25 mouse cellular contexts compared by ENCODE assay signal in genomic region chr14:29817548-29817947, GRCm38 (mm10).
DNase-seq lines count a peak whose midpoint lies in the region; ATAC-seq and TF ChIP-seq lines count a peak whose summit lies in the region.
"Had no signal": no experiment of that assay in that cellular context is flagged by ENCODE, and none has a peak within 500 bp of the region (broad histone marks: within the 10 kb centered on the region; RNA-seq: fewer than 3 reads in every experiment).

No protein-coding gene starts in this region.

- H3K4me3 ChIP-seq in left cerebral cortex, adult 2 months: no peak overlapping the region
- no peak overlapping the region for H3K4me3 ChIP-seq in liver, embryonic 12.5 days
- H3K4me3 ChIP-seq: heart, embryonic 10.5 days; heart, embryonic 15.5 days; intestine, embryonic 15.5 days; limb, embryonic 12.5 days; midbrain, embryonic 10.5 days; midbrain, embryonic 15.5 days; neural tube, embryonic 15.5 days; stomach, embryonic 15.5 days had no signal

- no peaks in the 10 kb centered on the region for H3K36me3 ChIP-seq in liver, embryonic 12.5 days
- H3K36me3 ChIP-seq: heart, embryonic 10.5 days; heart, embryonic 15.5 days; intestine, embryonic 15.5 days; limb, embryonic 12.5 days; midbrain, embryonic 10.5 days; midbrain, embryonic 15.5 days; neural tube, embryonic 15.5 days; stomach, embryonic 15.5 days had no signal

- H3K27me3 ChIP-seq in liver, embryonic 12.5 days (replicated peaks): no peaks in the 10 kb centered on the region
- H3K27me3 ChIP-seq: heart, embryonic 15.5 days; intestine, embryonic 15.5 days; limb, embryonic 12.5 days; midbrain, embryonic 15.5 days; neural tube, embryonic 15.5 days; stomach, embryonic 15.5 days had no signal

- H3K9me3 ChIP-seq in liver, embryonic 12.5 days (replicated peaks): no peaks in the 10 kb centered on the region
- H3K9me3 ChIP-seq: heart, embryonic 10.5 days; heart, embryonic 15.5 days; intestine, embryonic 15.5 days; limb, embryonic 12.5 days; midbrain, embryonic 10.5 days; midbrain, embryonic 15.5 days; neural tube, embryonic 15.5 days; stomach, embryonic 15.5 days had no signal

- WGBS in liver, embryonic 12.5 days (ENCODE audit: insufficient replicate concordance): 51% methylated on average over 4 of the region's 4 CpGs

- no peak overlapping the region for H3K4me2 ChIP-seq in liver, embryonic 12.5 days
- H3K4me2 ChIP-seq: heart, embryonic 15.5 days; intestine, embryonic 15.5 days; limb, embryonic 12.5 days; midbrain, embryonic 15.5 days; neural tube, embryonic 15.5 days; stomach, embryonic 15.5 days had no signal

- H3K4me1 ChIP-seq in liver, embryonic 12.5 days: no peaks in the 10 kb centered on the region
- H3K4me1 ChIP-seq: heart, embryonic 10.5 days; heart, embryonic 15.5 days; intestine, embryonic 15.5 days; limb, embryonic 12.5 days; midbrain, embryonic 10.5 days; midbrain, embryonic 15.5 days; neural tube, embryonic 15.5 days; stomach, embryonic 15.5 days had no signal

- ATAC-seq in liver, embryonic 12.5 days: no peak
- ATAC-seq: forebrain, embryonic 14.5 days; hindbrain, embryonic 16.5 days; intestine, embryonic 15.5 days; midbrain, embryonic 15.5 days had no signal

- DNase-seq in adrenal gland, postnatal 14 days: peak; percentile 18
- DNase-seq in adrenal gland, postnatal 36 days: no peak
- no peak for DNase-seq in left cerebral cortex, adult 2 months (ENCODE audit: extremely low spot score in 1 of 2, low spot score in 2 of 2)
- no peak for DNase-seq in left cerebral cortex, adult 11 months (ENCODE audit: low spot score)
- DNase-seq in lung, postnatal 14 days: peak; percentile 3
- DNase-seq in cerebellum, adult 18-20 months: no peak
- DNase-seq: adrenal gland, adult 8-10 months; cerebellum, adult 8-10 months; cerebellum, postnatal 25 days; gastrocnemius, postnatal 14 days; kidney, adult 2 months; kidney, postnatal 36 days; retina, postnatal 1 day; right cerebral cortex, postnatal 14 days had no signal

- intact Hi-C loops in left cerebral cortex, adult 2 months (cut with DNase I): loop anchor here (5.0 kb wide), 2 partner anchors 50 to 120 kb away; no protein-coding TSS in a partner anchor

- TF ChIP-seq CTCF in left cerebral cortex, adult 2 months (IDR thresholded peaks at IDR 0.05): no peak

- H3K27ac ChIP-seq in left cerebral cortex, adult 2 months: peak overlapping the region; percentile 57; the same call in 1 of the 2 replicates
- no peak overlapping the region for H3K27ac ChIP-seq in liver, embryonic 12.5 days
- H3K27ac ChIP-seq: heart, embryonic 10.5 days; heart, embryonic 15.5 days; intestine, embryonic 15.5 days; limb, embryonic 12.5 days; midbrain, embryonic 10.5 days; midbrain, embryonic 15.5 days; neural tube, embryonic 15.5 days; stomach, embryonic 15.5 days had no signal

- no peak overlapping the region for H3K9ac ChIP-seq in liver, embryonic 12.5 days
- H3K9ac ChIP-seq: heart, embryonic 15.5 days; intestine, embryonic 15.5 days; limb, embryonic 12.5 days; midbrain, embryonic 15.5 days; neural tube, embryonic 15.5 days; stomach, embryonic 15.5 days had no signal

Comparison
In these comparisons a context has a peak if more than half of its experiments do, and no peak if none do; other contexts are left out.
1. DNase-seq: peak in adrenal gland, postnatal 14 days (single experiment) and lung, postnatal 14 days (single experiment); none in adrenal gland, postnatal 36 days (0 of 2), left cerebral cortex, adult 2 months (0 of 2), left cerebral cortex, adult 11 months (single experiment) and cerebellum, adult 18-20 months (0 of 2).